Mouse (Mus musculus): ENCODE measurements around the gene Epop.

The Epop gene

DNA sequence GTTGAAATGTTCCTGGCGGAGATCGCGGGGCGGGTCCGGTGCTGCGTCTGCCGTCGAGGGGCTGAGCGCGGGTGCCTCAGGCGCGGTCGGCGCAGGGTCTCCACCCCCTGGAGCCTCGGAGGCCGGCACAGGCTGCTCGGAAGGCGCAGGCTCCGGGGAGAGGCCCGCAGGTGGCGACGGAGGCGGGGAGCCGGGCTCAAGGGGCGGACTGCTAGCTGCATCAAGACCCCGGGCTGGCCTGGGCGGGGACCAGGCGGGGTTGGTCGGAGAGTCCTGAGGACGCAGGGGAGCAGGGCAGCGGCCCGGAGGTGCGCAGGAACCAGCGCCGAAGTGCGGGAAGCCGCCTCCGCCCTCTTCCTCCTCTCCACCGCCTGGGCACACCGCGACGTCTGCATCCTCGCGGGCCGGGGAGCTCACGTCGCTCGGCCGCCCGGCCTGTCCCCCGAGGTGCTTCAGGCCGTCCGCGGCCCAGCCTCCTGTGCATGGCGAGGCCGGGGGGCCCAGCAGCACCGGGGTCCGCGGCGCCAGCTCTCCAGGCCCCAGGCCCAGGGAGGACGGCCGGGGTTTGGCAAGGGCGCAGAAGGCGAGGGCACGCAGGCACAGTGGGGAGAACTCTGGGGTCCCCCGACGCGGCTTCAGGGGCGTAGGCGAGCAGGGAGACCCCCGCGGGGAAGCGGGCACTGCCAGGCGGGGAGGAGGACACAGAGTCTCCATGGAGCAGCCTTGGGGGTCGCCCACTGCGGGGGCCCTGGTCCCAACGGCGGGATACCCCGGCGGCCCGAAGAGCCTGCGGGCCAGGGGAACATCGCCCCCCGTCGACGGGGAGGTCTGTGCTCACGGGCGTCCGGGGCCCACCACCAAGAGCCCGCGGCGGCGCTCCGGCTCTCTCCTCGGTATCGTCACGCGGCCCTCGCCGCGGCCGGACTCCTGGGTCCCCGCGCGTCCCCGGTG lies 659 bp downstream of the Epop start:
- peak; percentile 16 for DNase-seq (ENCODE audit: inconsistent ontology term)

DNA sequence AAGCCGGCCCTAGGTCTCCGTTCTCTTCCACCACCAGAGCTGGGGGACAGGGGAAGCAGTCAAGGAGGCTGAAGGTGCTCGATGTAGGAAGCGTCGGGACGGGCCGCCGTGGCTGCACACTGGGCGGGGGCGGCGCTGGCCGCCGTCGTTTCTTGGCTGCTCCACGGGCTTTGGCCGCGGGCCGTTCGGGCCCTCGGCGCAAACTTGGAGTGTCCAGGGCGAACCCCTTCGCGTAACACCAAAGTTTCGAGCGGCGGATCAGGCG lies 1.3 kb downstream of the Epop start:
- DNase-seq (ENCODE audit: inconsistent ontology term): no peak

GRCm38 (mm10) chr11:97627556-97628302 lies 1.8 kb downstream of the Epop start:
- DNase-seq (ENCODE audit: inconsistent ontology term): no peak

DNA sequence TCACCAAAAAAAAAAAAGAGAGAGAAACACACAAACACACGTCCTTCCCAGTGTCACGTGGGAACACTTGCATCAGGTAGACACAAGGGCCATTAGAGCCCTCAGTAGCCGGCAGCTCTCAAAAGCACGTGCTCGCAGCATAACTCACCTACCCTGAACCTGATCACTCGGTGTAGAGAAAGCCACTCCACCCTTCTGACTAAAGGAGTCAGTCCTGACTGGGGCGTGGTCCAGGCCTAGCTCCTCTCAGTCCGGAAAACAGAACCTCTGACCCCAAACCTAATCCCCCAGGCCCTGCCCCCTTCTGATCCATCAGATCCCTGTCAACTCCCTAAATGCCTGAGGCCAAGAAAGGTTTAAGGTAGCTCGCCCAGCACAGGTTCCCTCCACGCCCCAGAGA lies 2.7 kb downstream of the Epop start:
- no peak for DNase-seq (ENCODE audit: inconsistent ontology term)

DNA sequence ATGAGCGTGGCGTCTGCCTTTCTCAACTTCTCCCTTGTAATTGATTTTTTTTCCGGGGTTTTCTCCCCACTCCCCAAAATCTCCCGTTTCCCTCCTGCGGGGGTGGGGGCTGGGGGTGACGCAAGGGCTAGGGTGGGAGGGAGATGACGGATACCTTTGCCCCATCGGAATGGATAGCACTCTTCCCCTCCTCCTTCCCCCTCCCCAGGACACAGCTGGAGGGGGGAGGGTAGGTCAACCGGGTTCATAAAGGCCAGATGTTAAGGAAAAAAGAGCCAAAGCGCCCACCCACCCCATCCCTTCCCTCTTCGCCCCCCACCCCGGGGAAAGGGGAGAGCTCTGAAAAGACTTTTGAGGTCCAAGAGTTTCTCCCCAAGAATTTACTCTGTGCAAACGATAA lies 3.1 kb downstream of the Epop start:
- DNase-seq (ENCODE audit: inconsistent ontology term): no peak

DNA sequence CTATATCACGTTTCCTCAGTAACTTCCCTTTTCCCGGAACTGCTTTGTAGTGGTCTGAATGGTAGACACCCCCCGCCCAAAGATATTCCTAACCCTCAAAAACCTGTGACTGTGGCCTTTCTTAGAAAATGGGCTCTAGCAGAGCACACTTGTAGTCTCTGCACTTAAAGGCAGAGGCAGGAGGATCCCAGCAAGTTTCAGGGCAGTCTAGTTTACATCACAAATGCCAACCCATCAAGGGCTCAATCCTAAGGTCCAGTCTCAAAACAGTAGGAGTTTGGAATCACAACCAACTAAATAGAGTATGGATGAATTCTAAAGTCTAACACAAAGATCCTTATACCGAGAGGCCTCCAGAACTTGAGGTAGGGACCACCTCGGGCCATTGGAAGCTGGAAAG lies 4.0 kb downstream of the Epop start:
- no peak for DNase-seq (ENCODE audit: inconsistent ontology term)

GRCm38 (mm10) chr11:97623166-97623565 lies 6.3 kb downstream of the Epop start:
- no peak for DNase-seq (ENCODE audit: inconsistent ontology term)

- DNase-seq (ENCODE audit: inconsistent ontology term): peak; percentile 49
Observed at GRCm38 (mm10) chr11:97622440-97622839, 7.1 kb downstream of the Epop start.

DNA sequence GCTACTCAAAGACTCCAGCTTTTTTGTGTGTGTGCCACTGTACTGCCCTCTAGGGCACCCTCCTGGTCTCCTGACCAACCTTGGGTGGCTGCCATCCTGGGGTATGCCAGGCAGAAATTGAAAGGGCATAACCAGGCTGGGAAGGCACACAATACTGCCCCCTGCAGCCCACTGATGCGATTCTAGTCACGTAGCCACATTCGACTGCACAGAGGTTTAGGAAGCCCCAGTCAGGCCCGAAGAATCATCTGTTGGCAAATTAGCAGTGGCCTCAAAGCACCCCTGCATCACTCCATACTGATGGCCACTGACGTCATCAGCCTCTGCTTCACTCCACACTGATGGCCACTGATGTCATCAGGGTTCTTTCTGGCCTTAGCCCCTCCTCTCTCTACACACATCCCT lies 10.1 kb downstream of the Epop start:
- DNase-seq (ENCODE audit: inconsistent ontology term): peak; percentile 61

- DNase-seq (ENCODE audit: inconsistent ontology term): no peak
Observed at GRCm38 (mm10) chr11:97618368-97618767, 11.1 kb downstream of the Epop start.

- no peak for DNase-seq (ENCODE audit: inconsistent ontology term)
Observed at GRCm38 (mm10) chr11:97615276-97615675, 14.2 kb downstream of the Epop start.

GRCm38 (mm10) chr11:97611076-97611475 lies 18.4 kb downstream of the Epop start:
- DNase-seq (ENCODE audit: inconsistent ontology term): no peak

DNA sequence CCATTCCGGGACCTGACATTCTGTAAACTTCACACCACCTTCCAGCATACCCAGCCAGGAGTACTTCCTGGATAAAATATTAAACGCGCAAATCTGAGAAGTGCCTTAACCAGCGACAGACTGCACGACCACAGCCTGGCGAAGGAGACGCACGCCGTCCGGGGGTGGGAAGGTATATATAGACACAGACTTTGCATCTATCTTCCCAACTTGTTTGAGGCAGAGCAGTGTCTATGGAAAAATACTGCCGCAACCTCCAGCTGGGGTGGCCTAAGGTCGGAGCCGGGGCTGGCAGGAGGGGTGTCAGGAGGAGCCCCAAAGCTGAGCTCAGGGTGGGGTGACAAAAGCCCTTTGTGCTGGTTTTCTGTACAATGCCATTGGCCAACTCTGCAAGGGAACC lies 19.8 kb downstream of the Epop start:
- DNase-seq (ENCODE audit: inconsistent ontology term): no peak

- no peak for DNase-seq (ENCODE audit: inconsistent ontology term)
Observed at GRCm38 (mm10) chr11:97608933-97609332, 20.6 kb downstream of the Epop start.

DNA sequence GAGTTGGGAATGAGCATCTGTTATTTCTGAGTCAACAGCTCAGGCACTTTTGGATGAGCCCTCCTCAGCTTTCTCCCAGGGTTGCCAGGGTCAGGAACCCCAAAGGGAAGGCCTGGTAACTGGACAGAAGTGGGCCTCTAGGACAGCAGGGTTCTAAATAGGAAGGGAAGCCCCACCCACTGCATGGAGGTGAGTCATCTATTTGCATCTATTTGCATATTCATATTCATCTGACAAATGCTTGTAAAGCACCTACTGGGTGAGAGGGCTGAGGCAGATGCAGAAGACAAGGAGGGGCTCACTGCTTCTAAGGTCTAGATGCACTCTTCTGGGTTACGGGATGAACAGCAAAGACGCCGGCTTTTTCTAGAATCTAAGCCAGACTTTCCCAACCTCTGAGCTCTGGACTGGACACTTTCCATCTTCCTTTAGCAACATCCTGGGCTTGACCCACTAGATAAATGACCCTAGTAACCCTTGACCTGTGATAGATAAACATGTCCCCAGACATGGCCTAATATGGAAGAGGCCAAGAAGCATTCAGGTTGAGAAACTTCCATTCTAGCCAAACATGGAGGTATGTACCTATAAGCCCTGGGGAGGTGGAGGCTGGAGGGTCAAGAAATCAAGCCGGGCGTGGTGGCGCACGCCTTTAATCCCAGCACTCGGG lies 22.3 kb downstream of the Epop start:
- DNase-seq (ENCODE audit: inconsistent ontology term): no peak

DNA sequence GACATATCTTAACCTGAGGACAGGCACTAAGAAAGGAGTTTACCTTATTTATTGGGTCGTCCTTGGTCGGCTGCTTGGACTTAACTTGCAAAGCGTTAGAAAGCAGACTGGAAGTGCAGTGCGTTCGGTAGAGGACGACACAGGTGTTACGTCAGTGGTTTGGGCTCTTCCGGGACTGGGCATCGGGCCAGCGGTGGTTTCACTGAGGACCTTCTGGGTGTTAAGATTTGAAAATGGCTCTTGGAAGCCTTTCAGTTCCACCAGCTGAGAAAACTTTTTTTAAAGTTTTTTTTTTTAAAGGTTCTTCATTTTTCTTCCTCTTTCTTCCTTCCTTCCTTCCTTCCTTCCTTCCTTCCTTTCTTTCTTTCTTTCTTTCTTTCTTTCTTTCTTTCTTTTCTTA lies 25.6 kb downstream of the Epop start:
- DNase-seq (ENCODE audit: inconsistent ontology term): no peak

DNA sequence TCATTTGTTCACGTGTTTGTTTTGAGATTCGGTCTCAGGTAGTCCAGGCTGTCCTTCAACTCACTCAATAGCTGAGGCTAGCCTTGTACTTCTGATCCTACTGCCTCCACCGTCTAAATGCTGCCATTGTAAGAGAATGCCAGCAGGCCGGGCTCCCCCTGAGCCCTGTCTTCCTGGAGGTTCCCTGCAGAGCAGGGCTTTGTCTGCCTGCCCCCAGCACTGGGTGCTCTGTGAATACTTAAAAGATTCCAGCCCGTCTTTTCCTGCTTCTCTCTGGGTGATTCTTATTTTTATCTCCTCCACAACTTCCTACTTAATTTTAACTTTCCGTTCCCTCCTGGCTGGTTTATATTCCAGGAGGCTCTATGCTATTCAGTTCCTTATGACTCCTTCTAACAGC lies 27.3 kb downstream of the Epop start:
- no peak for DNase-seq (ENCODE audit: inconsistent ontology term)

GRCm38 (mm10) chr11:97599104-97599503 lies 30.4 kb downstream of the Epop start:
- no peak for DNase-seq (ENCODE audit: inconsistent ontology term)

GRCm38 (mm10) chr11:97597945-97598691 lies 31.4 kb downstream of the Epop start:
- DNase-seq (ENCODE audit: inconsistent ontology term): no peak

- no peak for DNase-seq (ENCODE audit: inconsistent ontology term)
Observed at GRCm38 (mm10) chr11:97594136-97594535, 35.4 kb downstream of the Epop start.

DNA sequence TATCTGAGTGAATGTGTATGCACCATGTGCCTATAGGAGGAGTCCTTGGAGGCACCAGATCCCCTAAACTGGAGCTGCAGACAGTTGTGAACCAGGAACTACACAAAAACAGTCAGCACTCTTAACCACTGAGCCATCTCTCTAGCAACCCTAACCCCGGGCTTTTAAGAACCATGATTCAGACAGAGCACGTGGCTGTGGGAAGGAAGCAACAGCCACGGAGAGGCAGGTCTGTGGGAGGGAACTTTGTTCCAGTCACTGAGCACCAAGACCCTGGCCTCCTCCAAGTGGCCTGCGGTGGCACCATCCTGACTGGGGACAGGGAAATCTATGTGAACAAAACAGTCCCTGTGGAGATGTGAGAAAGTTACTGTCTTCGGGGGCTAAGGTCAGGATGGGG lies 37.6 kb downstream of the Epop start:
- DNase-seq (ENCODE audit: inconsistent ontology term): no peak

Measured in Muller cell, postnatal 12 days (primary cell).